14 mouse cellular contexts compared by ENCODE assay signal in genomic region chr5:137513951-137514721, GRCm38 (mm10). TPM values are rescaled to one million over a fixed set of nuclear protein-coding genes. Genes with fewer than 3 reads are reported as not detected.
DNase-seq lines count a peak whose midpoint lies in the region; ATAC-seq and TF ChIP-seq lines count a peak whose summit lies in the region.
"Had no signal": no experiment of that assay in that cellular context is flagged by ENCODE, and none has a peak within 500 bp of the region (broad histone marks: within the 10 kb centered on the region; RNA-seq: fewer than 3 reads in every experiment).

No protein-coding gene starts in this region.

- no peak overlapping the region for H3K4me3 ChIP-seq in limb, embryonic 12.5 days (replicated peaks)
- no peak overlapping the region for H3K4me3 ChIP-seq in limb, embryonic 10.5 days
- no peak overlapping the region for H3K4me3 ChIP-seq in cerebellum, adult 2 months (replicated peaks; ENCODE audit: insufficient read depth, low read depth, low read length)
- no peak overlapping the region for H3K4me3 ChIP-seq in embryonic facial prominence, embryonic 13.5 days
- H3K4me3 ChIP-seq in left cerebral cortex, adult 2 months: no peak overlapping the region

- ATAC-seq in limb, embryonic 12.5 days (ENCODE audit: insufficient number of reproducible peaks, insufficient read depth, low FRiP score, low TSS enrichment, low read depth): no peak
- ATAC-seq in embryonic facial prominence, embryonic 13.5 days (ENCODE audit: insufficient number of reproducible peaks, insufficient read depth, low FRiP score, low TSS enrichment, low read depth): no peak
- ATAC-seq: intestine, postnatal 0 days had no signal

- no peaks in the 10 kb centered on the region for H3K27me3 ChIP-seq in limb, embryonic 12.5 days
- no peaks in the 10 kb centered on the region for H3K27me3 ChIP-seq in limb, embryonic 10.5 days (ENCODE audit: low read depth, poor library complexity, severe bottlenecking)
- H3K27me3 ChIP-seq in cerebellum, adult 2 months (ENCODE audit: control insufficient read depth, insufficient read depth, low read length): no peaks in the 10 kb centered on the region
- H3K27me3 ChIP-seq in embryonic facial prominence, embryonic 13.5 days: no peaks in the 10 kb centered on the region

- peaks cover 34% of the 10 kb centered on the region for H3K4me1 ChIP-seq in limb, embryonic 12.5 days (replicated peaks)
- H3K4me1 ChIP-seq in limb, embryonic 10.5 days: peaks cover 38% of the 10 kb centered on the region
- peaks cover 12% of the 10 kb centered on the region for H3K4me1 ChIP-seq in cerebellum, adult 2 months (ENCODE audit: control insufficient read depth, insufficient read depth, low read length)
- peaks cover 43% of the 10 kb centered on the region for H3K4me1 ChIP-seq in embryonic facial prominence, embryonic 13.5 days

- intact Hi-C loops in left cerebral cortex, adult 2 months (cut with DNase I): loop anchor here (5.0 to 10.0 kb wide), 2 partner anchors 61 to 233 kb away; partner anchors contain the start of gene Tsc22d4

- H3K9ac ChIP-seq in limb, embryonic 12.5 days (replicated peaks): 0 out of 2 replicates have a peak overlapping the region, but pooled peaks have one; percentile 31
- peak overlapping the region; percentile 46 for H3K9ac ChIP-seq in embryonic facial prominence, embryonic 13.5 days

- 90% methylated on average over 12 of the region's 12 CpGs for WGBS in limb, embryonic 12.5 days
- WGBS in limb, embryonic 10.5 days: 91% methylated on average over 12 of the region's 12 CpGs
- 32% methylated on average over 12 of the region's 12 CpGs for WGBS in cerebellum, adult 2 months
- 88% methylated on average over 12 of the region's 12 CpGs for WGBS in embryonic facial prominence, embryonic 13.5 days

- H3K36me3 ChIP-seq in limb, embryonic 12.5 days: peaks cover 42% of the 10 kb centered on the region
- peaks cover 57% of the 10 kb centered on the region for H3K36me3 ChIP-seq in limb, embryonic 10.5 days
- H3K36me3 ChIP-seq in embryonic facial prominence, embryonic 13.5 days: peaks cover 40% of the 10 kb centered on the region

- no peak overlapping the region for H3K4me2 ChIP-seq in limb, embryonic 12.5 days
- no peak overlapping the region for H3K4me2 ChIP-seq in embryonic facial prominence, embryonic 13.5 days

- TF ChIP-seq POLR2A in cerebellum, adult 2 months (IDR thresholded peaks at IDR 0.05; ENCODE audit: borderline replicate concordance, insufficient read depth, low read length): no peak

- no peaks in the 10 kb centered on the region for H3K9me3 ChIP-seq in limb, embryonic 12.5 days
- no peaks in the 10 kb centered on the region for H3K9me3 ChIP-seq in limb, embryonic 10.5 days (replicated peaks)
- H3K9me3 ChIP-seq in embryonic facial prominence, embryonic 13.5 days: no peaks in the 10 kb centered on the region

- H3K27ac ChIP-seq in limb, embryonic 12.5 days: no peak overlapping the region
- no peak overlapping the region for H3K27ac ChIP-seq in limb, embryonic 10.5 days
- H3K27ac ChIP-seq in cerebellum, adult 2 months (ENCODE audit: insufficient read depth, low read length): 0 out of 2 replicates have a peak overlapping the region, but pooled peaks have one; percentile 17
- H3K27ac ChIP-seq in embryonic facial prominence, embryonic 13.5 days: no peak overlapping the region
- no peak overlapping the region for H3K27ac ChIP-seq in left cerebral cortex, adult 2 months

- TF ChIP-seq CTCF in cerebellum, adult 2 months (IDR thresholded peaks at IDR 0.05; ENCODE audit: borderline replicate concordance, insufficient read depth, low read depth, low read length): no peak
- TF ChIP-seq CTCF in left cerebral cortex, adult 2 months (IDR thresholded peaks at IDR 0.05): no peak

- peak; percentile 64 for DNase-seq in cerebellum, adult 11-12 months
- no peak for DNase-seq in cerebellum, postnatal 4 days (ENCODE audit: low spot score in 2 of 2)
- DNase-seq in limb, embryonic 10.5 days (ENCODE audit: low spot score): no peak
- DNase-seq in cerebellum, adult 2 months: peak; percentile 63 to 67
- DNase-seq in right cerebral cortex, adult 18-20 months: no peak
- no peak for DNase-seq in left cerebral cortex, adult 2 months (ENCODE audit: extremely low spot score in 1 of 2, low spot score in 2 of 2)
- DNase-seq: kidney, postnatal 14 days had no signal

RNA-seq across cellular contexts. Expression of gene Gigyf1, which starts 4.2 kb away (rescaled TPM):
- 17.0 and 17.7 TPM in 2 replicates for polyA plus RNA-seq in limb, embryonic 12.5 days (2016; fragmentation: Nextera tagmentation; extraction: Ambion mirVana)
- polyA plus RNA-seq in limb, embryonic 10.5 days (2016; fragmentation: Nextera tagmentation; extraction: Ambion mirVana): 13.5 and 14.6 TPM in 2 replicates
- polyA plus RNA-seq in cerebellum, adult 2 months (2012; rRNA removed): 59.8 and 61.2 TPM in 2 replicates
- polyA plus RNA-seq in embryonic facial prominence, embryonic 13.5 days (2015; fragmentation: Nextera tagmentation; extraction: Ambion mirVana): 16.3 and 17.1 TPM in 2 replicates
- 10 to 100 TPM; 58.1 to 59.9 TPM for total RNA-seq in left cerebral cortex, adult 2 months (2021)

RNA-seq across cellular contexts. Expression of gene Pop7, which starts 11.8 kb away (rescaled TPM):
- 48.0 and 52.7 TPM in 2 replicates for polyA plus RNA-seq in limb, embryonic 12.5 days (2016; fragmentation: Nextera tagmentation; extraction: Ambion mirVana)
- 53.2 and 63.4 TPM in 2 replicates for polyA plus RNA-seq in limb, embryonic 10.5 days (2016; fragmentation: Nextera tagmentation; extraction: Ambion mirVana)
- polyA plus RNA-seq in cerebellum, adult 2 months (2012; rRNA removed): 54.8 and 55.3 TPM in 2 replicates
- polyA plus RNA-seq in embryonic facial prominence, embryonic 13.5 days (2015; fragmentation: Nextera tagmentation; extraction: Ambion mirVana): 48.0 and 56.2 TPM in 2 replicates
- 10 to 100 TPM; 30.4 to 35.9 TPM for total RNA-seq in left cerebral cortex, adult 2 months (2021)

RNA-seq across cellular contexts. Expression of gene Epo, which starts 18.9 kb away (rescaled TPM):
- polyA plus RNA-seq in limb, embryonic 12.5 days (2016; fragmentation: Nextera tagmentation; extraction: Ambion mirVana): 0.71 TPM in 1 of 2 replicates, not detected in the other
- polyA plus RNA-seq in limb, embryonic 10.5 days (2016; fragmentation: Nextera tagmentation; extraction: Ambion mirVana): 1.5 and 2.4 TPM in 2 replicates
- polyA plus RNA-seq in cerebellum, adult 2 months (2012; rRNA removed): not detected in 2 replicates
- not detected in 2 replicates for polyA plus RNA-seq in embryonic facial prominence, embryonic 13.5 days (2015; fragmentation: Nextera tagmentation; extraction: Ambion mirVana)
- total RNA-seq in left cerebral cortex, adult 2 months (2021): not detected
- total RNA-seq: granulocyte monocyte progenitor cell, adult 5-6 weeks; heart, postnatal 14 days; layer of hippocampus, postnatal 25 days; liver, adult 2 months had no signal
- polyA plus RNA-seq: intestine, postnatal 0 days; liver, adult 2 months had no signal

RNA-seq across cellular contexts. Expression of gene Gnb2, which starts 19.2 kb away (rescaled TPM):
- 337 and 349 TPM in 2 replicates for polyA plus RNA-seq in limb, embryonic 12.5 days (2016; fragmentation: Nextera tagmentation; extraction: Ambion mirVana)
- 257 and 295 TPM in 2 replicates for polyA plus RNA-seq in limb, embryonic 10.5 days (2016; fragmentation: Nextera tagmentation; extraction: Ambion mirVana)
- 410 and 442 TPM in 2 replicates for polyA plus RNA-seq in cerebellum, adult 2 months (2012; rRNA removed)
- polyA plus RNA-seq in embryonic facial prominence, embryonic 13.5 days (2015; fragmentation: Nextera tagmentation; extraction: Ambion mirVana): 360 and 396 TPM in 2 replicates
- total RNA-seq in left cerebral cortex, adult 2 months (2021): 100 to 1,000 TPM; 570 to 583 TPM

RNA-seq across cellular contexts. Expression of gene Zan, which starts 37.3 kb away (rescaled TPM):
- 0.04 and 0.08 TPM in 2 replicates for polyA plus RNA-seq in limb, embryonic 12.5 days (2016; fragmentation: Nextera tagmentation; extraction: Ambion mirVana)
- polyA plus RNA-seq in limb, embryonic 10.5 days (2016; fragmentation: Nextera tagmentation; extraction: Ambion mirVana): 0.03 and 0.10 TPM in 2 replicates
- polyA plus RNA-seq in cerebellum, adult 2 months (2012; rRNA removed): 0.21 and 0.31 TPM in 2 replicates
- 0.11 and 0.17 TPM in 2 replicates for polyA plus RNA-seq in embryonic facial prominence, embryonic 13.5 days (2015; fragmentation: Nextera tagmentation; extraction: Ambion mirVana)
- under 1 TPM; 0.30 to 0.38 TPM for total RNA-seq in left cerebral cortex, adult 2 months (2021)

Comparison
In these comparisons a context has a peak if more than half of its experiments do, and no peak if none do; other contexts are left out.
1. DNase-seq: peak in cerebellum, adult 11-12 months (single experiment) and cerebellum, adult 2 months (2 of 2); none in cerebellum, postnatal 4 days (0 of 2), limb, embryonic 10.5 days (single experiment), right cerebral cortex, adult 18-20 months (single experiment) and left cerebral cortex, adult 2 months (0 of 2).